Mouse (Mus musculus) thymus, postnatal 0 days (tissue): ENCODE results near the gene Tpm4. TPM values are rescaled to one million over a fixed set of nuclear protein-coding genes. Genes with fewer than 3 reads are reported as not detected.

Experiments
- DNase-seq: peaks from one replicate; pipeline ENCODE4 v3.0.0-alpha.2; 2015; ENCODE audit warnings: low spot score
- polyA plus RNA-seq: library from polyadenylated mRNA; unstranded; fragments of >200 nt; fragmentation: Nextera tagmentation; extraction: Ambion mirVana; gene quantifications from 2 replicates; pipeline ENCODE4 v1.2.1, GENCODE M21; 2015

Tpm4 gene
- polyA plus RNA-seq, 1 experiment from 2014 or later = 164 TPM

- no peak for DNase-seq
Observed at GRCm38 (mm10) chr8:72138456-72138855, 3.7 kb downstream of the Tpm4 start.

GRCm38 (mm10) chr8:72143256-72143824, 8.6 kb downstream of the Tpm4 start:
- no peak for DNase-seq

GRCm38 (mm10) chr8:72144345-72144975, 9.7 kb downstream of the Tpm4 start:
- DNase-seq = no peak

GRCm38 (mm10) chr8:72145511-72145910, 10.7 kb downstream of the Tpm4 start:
- DNase-seq = no peak

- no peak for DNase-seq
Observed at GRCm38 (mm10) chr8:72146056-72146455, 11.3 kb downstream of the Tpm4 start.

- DNase-seq = no peak
Observed at GRCm38 (mm10) chr8:72146556-72146955, 11.8 kb downstream of the Tpm4 start.

- DNase-seq = no peak
Observed at GRCm38 (mm10) chr8:72147266-72147665, 12.5 kb downstream of the Tpm4 start.

GRCm38 (mm10) chr8:72149056-72149455, 14.3 kb downstream of the Tpm4 start:
- no peak for DNase-seq

GRCm38 (mm10) chr8:72151418-72152078, 16.8 kb downstream of the Tpm4 start:
- no peak for DNase-seq

- DNase-seq = no peak
Observed at GRCm38 (mm10) chr8:72153382-72153781, 18.6 kb downstream of the Tpm4 start.

GRCm38 (mm10) chr8:72158096-72158495, 23.3 kb downstream of the Tpm4 start:
- DNase-seq = no peak

- no peak for DNase-seq
Observed at GRCm38 (mm10) chr8:72158726-72159125, 24.0 kb downstream of the Tpm4 start.

GRCm38 (mm10) chr8:72160007-72160406, 25.2 kb downstream of the Tpm4 start:
- peak; percentile 40 for DNase-seq

GRCm38 (mm10) chr8:72160707-72161697, 26.2 kb downstream of the Tpm4 start, which contains the start of gene Rab8a:
TSS of gene Rab8a (plus strand) at chr8:72161200.
- peak; percentile 100 for DNase-seq

GRCm38 (mm10) chr8:72162821-72163220, 28.0 kb downstream of the Tpm4 start:
- DNase-seq = peak; percentile 32

- peak; percentile 70 for DNase-seq
Observed at GRCm38 (mm10) chr8:72169098-72169668, 34.4 kb downstream of the Tpm4 start.

- DNase-seq = no peak
Observed at GRCm38 (mm10) chr8:72169681-72170249, 35.0 kb downstream of the Tpm4 start.

GRCm38 (mm10) chr8:72177346-72177925, 42.7 kb downstream of the Tpm4 start:
- peak; percentile 69 for DNase-seq

GRCm38 (mm10) chr8:72183554-72184202, 48.9 kb downstream of the Tpm4 start:
- DNase-seq = no peak
